Mouse (Mus musculus) pancreas, adult 10 weeks (tissue): ENCODE measurements around the gene Mrpl1. TPM values are rescaled to one million over a fixed set of nuclear protein-coding genes. Genes with fewer than 3 reads are reported as not detected.

ENCODE experiments used
- polyA plus RNA-seq: library from polyadenylated mRNA; stranded (reverse); fragments of 350-450 nt; fragmentation: Illumina TruSeq; extraction: RNeasy Lipid Tissue Mini Kit (QIAGEN cat#74804); gene quantifications from one replicate; pipeline ENCODE4 v1.2.3, GENCODE M21; 2015; ENCODE audit warnings: low read depth, low replicate concordance; ENCODE audit not compliant: insufficient read depth

Gene Mrpl1
- polyA plus RNA-seq: 2.4 TPM

GRCm38 (mm10) chr5:96209459-96209858 lies at the start of gene Mrpl1:
Mrpl1 (plus strand) TSS chr5:96209493.

GRCm38 (mm10) chr5:96164021-96164411 lies 45.3 kb upstream of the Mrpl1 start, which contains the start of gene Cnot6l:
Cnot6l (minus strand) TSS chr5:96164171.

Other genes with a start within 250 kb of the Mrpl1 start
- 4.6 TPM for gene Cnot6l, start 45.3 kb upstream of the Mrpl1 start, polyA plus RNA-seq
- gene Fras1, start 164.5 kb downstream of the Mrpl1 start, polyA plus RNA-seq: 0.72 TPM